Mouse (Mus musculus) spleen, adult 2 months (tissue): ENCODE measurements around the gene Snrpd3. TPM values are rescaled to one million over a fixed set of nuclear protein-coding genes. Genes with fewer than 3 reads are reported as not detected.
"Not testable (repeated sequence)": the region's sequence is repeated elsewhere in the genome, so short reads cannot be mapped to it uniquely, and the experiment has no call there.

Experiments used
- DNase-seq, 2 experiments: peaks; one replicate each; pipeline versions ENCODE4 v3.0.0 to v3.0.0-alpha.2; 2012 to 2021; ENCODE audit warnings: low spot score in 2 of 2, low read depth in 1 of 2
- H3K27ac ChIP-seq: fragments of 200-500 bp; 2 replicates; pipeline ENCODE4 v1.5.1; 2012; ENCODE audit warnings: low read length, inconsistent platforms; ENCODE audit not compliant: insufficient read depth
- H3K27me3 ChIP-seq: fragments of 200-500 bp; 2 replicates; pipeline ENCODE4 v1.6.1; 2012; ENCODE audit warnings: mild to moderate bottlenecking, moderate library complexity, low read length, inconsistent platforms; ENCODE audit not compliant: control insufficient read depth, insufficient read depth
- H3K36me3 ChIP-seq: fragments of 200-500 bp; 2 replicates; pipeline ENCODE4 v1.6.1; 2012; ENCODE audit warnings: mild to moderate bottlenecking, low read length, inconsistent platforms; ENCODE audit not compliant: control insufficient read depth, insufficient read depth
- H3K4me1 ChIP-seq: fragments of 200-500 bp; 2 replicates; pipeline ENCODE4 v1.6.1; 2011; ENCODE audit warnings: inconsistent platforms; ENCODE audit not compliant: control insufficient read depth, insufficient read depth, insufficient read length
- H3K4me3 ChIP-seq: fragments of 200-500 bp; 2 replicates; pipeline ENCODE4 v1.5.1; 2011; ENCODE audit warnings: mild to moderate bottlenecking, inconsistent platforms; ENCODE audit not compliant: insufficient read depth, insufficient read length; ENCODE audit errors: extremely low read depth
- CTCF ChIP-seq: fragments of 200-500 bp; IDR thresholded peaks from 2 replicates; pipeline ENCODE4 v1.5.1; 2011; ENCODE audit warnings: mild to moderate bottlenecking, inconsistent platforms; ENCODE audit not compliant: insufficient read depth, insufficient read length, insufficient replicate concordance; ENCODE audit errors: extremely low read depth
- POLR2A ChIP-seq: fragments of 200-500 bp; IDR thresholded peaks from 2 replicates; pipeline ENCODE4 v1.6.1; 2011; ENCODE audit warnings: low read depth, low read length, inconsistent platforms
- WGBS: fragments of 180-500 bp; shearing (Covaris S2); methylation state at CpG from one replicate; pipeline ENCODE4 v1.1.7; 2018; 5-methylcytosine and 5-hydroxymethylcytosine counted together
- polyA plus RNA-seq: library from polyadenylated mRNA; depleted of rRNA; stranded (reverse); fragments of >200 nt; gene quantifications from 2 replicates; pipeline ENCODE4 v1.2.3, GENCODE M21; 2012; rRNA removed

The Snrpd3 gene
- polyA plus RNA-seq = 12.8 and 13.2 TPM in 2 replicates

GRCm38 (mm10) chr10:75517073-75517757, at the start of gene Snrpd3:
Gene Snrpd3, plus strand, starts transcription at chr10:75517551.
- Histone ChIP-seq H3K4me1 (peaks cover 18% of the 10 kb centered on the region; the same call in 1 of the 2 replicates), H3K4me3 (peak within 1 kb of the TSS; percentile 88), H3K27ac (peak within 1 kb of the TSS; percentile 97), H3K27me3 (no peaks in the 10 kb centered on the region), H3K36me3 (peaks cover 8% of the 10 kb centered on the region)
- TF ChIP-seq CTCF (no peak), POLR2A (peak; percentile 76)
- DNase-seq = peak; percentile 93 to 96
- 1% methylated on average over 43 of the region's 52 CpGs for WGBS

- H3K4me3 ChIP-seq = no peak overlapping the region
- peaks cover 2% of the 10 kb centered on the region; the same call in 1 of the 2 replicates for H3K4me1 ChIP-seq
- H3K36me3 ChIP-seq = no peaks in the 10 kb centered on the region
- WGBS = 22% methylated on average over 8 of the region's 8 CpGs
- TF ChIP-seq CTCF = no peak
- no peak for TF ChIP-seq POLR2A
- H3K27ac ChIP-seq = no peak overlapping the region
- DNase-seq = peak; percentile 34 to 47
- H3K27me3 ChIP-seq = no peaks in the 10 kb centered on the region
These were observed 43.9 kb upstream of the Snrpd3 start for GRCm38 (mm10) chr10:75473411-75473810.

GRCm38 (mm10) chr10:75474571-75474970, 42.8 kb upstream of the Snrpd3 start:
- Histone ChIP-seq H3K27me3 (no peaks in the 10 kb centered on the region), H3K4me1 (peaks cover 2% of the 10 kb centered on the region; the same call in 1 of the 2 replicates), H3K27ac (no peak overlapping the region), H3K36me3 (no peaks in the 10 kb centered on the region), H3K4me3 (no peak overlapping the region)
- TF ChIP-seq CTCF (no peak), POLR2A (no peak)
- no peak for DNase-seq
- 83% methylated on average over 5 of the region's 5 CpGs for WGBS

- DNase-seq, H3K27ac ChIP-seq: not testable (repeated sequence)
- 54% methylated on average over 5 of the region's 6 CpGs for WGBS
These were observed 42.1 kb upstream of the Snrpd3 start for GRCm38 (mm10) chr10:75475139-75475850.

GRCm38 (mm10) chr10:75477034-75477433, 40.3 kb upstream of the Snrpd3 start:
- WGBS = 61% methylated on average over 9 of the region's 9 CpGs
- no peak for DNase-seq
- TF ChIP-seq CTCF (no peak), POLR2A (no peak)
- Histone ChIP-seq H3K36me3 (no peaks in the 10 kb centered on the region), H3K4me1 (no peaks in the 10 kb centered on the region; the same call in 1 of the 2 replicates), H3K27ac (no peak overlapping the region), H3K4me3 (no peak overlapping the region), H3K27me3 (no peaks in the 10 kb centered on the region)

More at GRCm38 (mm10) chr10:75475139-75475850, 42.1 kb upstream of the Snrpd3 start:
- H3K4me3 ChIP-seq, H3K36me3 ChIP-seq, H3K4me1 ChIP-seq, H3K27me3 ChIP-seq: not testable (repeated sequence)

- Histone ChIP-seq H3K36me3 (no peaks in the 10 kb centered on the region), H3K27me3 (no peaks in the 10 kb centered on the region), H3K4me1 (peaks cover 5% of the 10 kb centered on the region; the same call in 1 of the 2 replicates), H3K27ac (no peak overlapping the region), H3K4me3 (no peak overlapping the region)
- DNase-seq = no peak
- TF ChIP-seq POLR2A (no peak), CTCF (no peak)
- 92% methylated on average over 2 of the region's 2 CpGs for WGBS
These were observed 37.4 kb upstream of the Snrpd3 start for GRCm38 (mm10) chr10:75479955-75480354.

GRCm38 (mm10) chr10:75481703-75482102, 35.6 kb upstream of the Snrpd3 start:
- DNase-seq = no peak
- WGBS = 91% methylated on average over 4 of the region's 4 CpGs
- Histone ChIP-seq H3K27ac (no peak overlapping the region), H3K4me1 (peaks cover 9% of the 10 kb centered on the region; the same call in 1 of the 2 replicates), H3K4me3 (no peak overlapping the region), H3K36me3 (no peaks in the 10 kb centered on the region), H3K27me3 (no peaks in the 10 kb centered on the region)
- no peak for TF ChIP-seq POLR2A
- no peak for TF ChIP-seq CTCF
